Mouse (Mus musculus): Measurements from ENCODE around the gene Ube4a.

Gene Ube4a

GRCm38 (mm10) chr9:44965126-44965832 lies at the start of gene Ube4a:
Gene Ube4a (minus strand): TSS chr9:44965600.
- DNase-seq, result peak; percentile 100

- no peak for DNase-seq
These were observed 49.5 kb upstream of the Ube4a start for GRCm38 (mm10) chr9:45014879-45015278.

GRCm38 (mm10) chr9:45011291-45011690 lies 45.9 kb upstream of the Ube4a start:
- DNase-seq, result no peak

GRCm38 (mm10) chr9:45010461-45010860 lies 45.1 kb upstream of the Ube4a start:
- DNase-seq, result no peak

GRCm38 (mm10) chr9:45009180-45010078 lies 44.0 kb upstream of the Ube4a start, which contains the start of gene Cd3e:
Gene Cd3e (minus strand): TSS chr9:45009627.
- no peak for DNase-seq

- DNase-seq, result no peak
These were observed 42.9 kb upstream of the Ube4a start for GRCm38 (mm10) chr9:45008342-45008741.

- no peak for DNase-seq
These were observed 42.0 kb upstream of the Ube4a start for GRCm38 (mm10) chr9:45007404-45007803.

- no peak for DNase-seq
These were observed 34.8 kb upstream of the Ube4a start for GRCm38 (mm10) chr9:45000249-45000648.

- DNase-seq, result no peak
These were observed 34.4 kb upstream of the Ube4a start for GRCm38 (mm10) chr9:44999776-45000175.

- peak; percentile 35 for DNase-seq
These were observed 33.8 kb upstream of the Ube4a start for GRCm38 (mm10) chr9:44999171-44999570.

- DNase-seq, result no peak
These were observed 32.7 kb upstream of the Ube4a start for GRCm38 (mm10) chr9:44998138-44998537.

GRCm38 (mm10) chr9:44996590-44996989 lies 31.2 kb upstream of the Ube4a start:
- no peak for DNase-seq

GRCm38 (mm10) chr9:44994962-44995361 lies 29.6 kb upstream of the Ube4a start:
- no peak for DNase-seq

- no peak for DNase-seq
These were observed 27.9 kb upstream of the Ube4a start for GRCm38 (mm10) chr9:44993268-44993667.

- no peak for DNase-seq
These were observed 26.9 kb upstream of the Ube4a start for GRCm38 (mm10) chr9:44992271-44992670.

- DNase-seq, result no peak
These were observed 26.4 kb upstream of the Ube4a start for GRCm38 (mm10) chr9:44991821-44992220.

- DNase-seq, result no peak
These were observed 21.6 kb upstream of the Ube4a start for GRCm38 (mm10) chr9:44986976-44987375.

- DNase-seq, result no peak
These were observed 20.9 kb upstream of the Ube4a start for GRCm38 (mm10) chr9:44986242-44986781.

GRCm38 (mm10) chr9:44985721-44986161 lies 20.3 kb upstream of the Ube4a start:
- DNase-seq, result no peak

- DNase-seq, result no peak
These were observed 17.6 kb upstream of the Ube4a start for GRCm38 (mm10) chr9:44983001-44983400.

- no peak for DNase-seq
These were observed 17.1 kb upstream of the Ube4a start for GRCm38 (mm10) chr9:44982531-44982930.

- DNase-seq, result no peak
These were observed 16.7 kb upstream of the Ube4a start for GRCm38 (mm10) chr9:44982081-44982480.

GRCm38 (mm10) chr9:44981676-44982075 lies 16.3 kb upstream of the Ube4a start, which contains the start of gene Cd3d:
Gene Cd3d (plus strand): TSS chr9:44981786.
- DNase-seq, result no peak

- no peak for DNase-seq
These were observed 15.7 kb upstream of the Ube4a start for GRCm38 (mm10) chr9:44981104-44981503.

Data from kidney, adult 18-20 months (tissue).